Mouse (Mus musculus) MEL-GATA-1-ER (cell line): Measurements from ENCODE around the gene Bnipl.

Source experiments
- DNase-seq: peaks from one replicate; pipeline ENCODE4 v3.0.0-alpha.2; 2012; ENCODE audit warnings: low read depth; ENCODE audit errors: extremely low read depth

Gene Bnipl

DNA sequence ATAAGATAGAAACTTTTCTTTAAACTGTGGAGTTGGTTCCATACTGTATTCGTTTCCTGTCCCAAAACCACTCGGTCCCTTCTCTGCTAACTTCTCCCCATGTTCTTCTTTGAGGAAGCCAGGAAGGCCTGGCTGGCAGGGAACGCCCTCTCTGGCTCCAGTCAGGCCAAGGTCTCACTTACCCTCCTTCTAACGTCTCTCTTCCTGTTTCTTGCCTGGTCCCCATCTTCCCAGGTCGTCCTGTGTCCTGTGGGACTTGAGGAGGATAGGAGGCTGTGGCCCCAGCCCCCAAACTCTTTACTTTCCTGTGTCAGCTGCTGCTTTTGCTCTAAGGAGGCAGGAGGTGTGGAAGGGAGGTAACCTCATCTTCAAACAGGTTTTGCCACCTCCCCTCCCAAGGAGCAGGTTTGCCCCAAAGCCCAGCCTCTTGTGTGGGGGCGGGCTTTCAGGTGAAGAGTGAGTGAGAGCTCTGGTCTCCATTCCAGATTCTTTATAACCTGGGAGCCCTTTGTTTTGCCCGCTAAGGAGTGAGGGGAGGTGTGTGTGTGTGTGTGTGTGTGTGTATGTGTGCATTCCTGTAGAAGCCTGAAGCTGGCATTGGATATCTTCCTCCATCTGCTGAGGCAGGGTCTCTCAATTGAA lies at the start of gene Bnipl:
Bnipl (minus strand) TSS at position 411 of the 642 bp plus-strand sequence.
- no peak for DNase-seq

DNA sequence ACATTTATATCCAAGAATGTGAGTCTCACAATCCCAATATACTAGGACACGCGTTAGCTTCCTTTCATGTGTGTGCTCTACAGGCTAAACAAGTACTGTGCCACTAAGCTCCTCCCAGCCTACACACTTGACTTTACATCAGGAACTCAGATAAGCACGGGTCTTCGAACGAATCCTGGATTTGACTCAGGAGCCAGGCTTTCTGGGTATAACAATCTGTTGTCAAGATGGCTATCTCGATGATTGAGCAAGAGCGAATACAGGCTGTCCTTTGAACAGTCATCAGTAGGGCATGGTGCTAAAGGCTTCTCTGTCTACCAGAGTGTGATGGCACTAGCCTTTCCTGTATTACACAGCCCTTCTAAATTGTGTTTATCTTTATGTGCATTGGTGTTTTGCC lies 47.0 kb upstream of the Bnipl start:
- DNase-seq: no peak

DNA sequence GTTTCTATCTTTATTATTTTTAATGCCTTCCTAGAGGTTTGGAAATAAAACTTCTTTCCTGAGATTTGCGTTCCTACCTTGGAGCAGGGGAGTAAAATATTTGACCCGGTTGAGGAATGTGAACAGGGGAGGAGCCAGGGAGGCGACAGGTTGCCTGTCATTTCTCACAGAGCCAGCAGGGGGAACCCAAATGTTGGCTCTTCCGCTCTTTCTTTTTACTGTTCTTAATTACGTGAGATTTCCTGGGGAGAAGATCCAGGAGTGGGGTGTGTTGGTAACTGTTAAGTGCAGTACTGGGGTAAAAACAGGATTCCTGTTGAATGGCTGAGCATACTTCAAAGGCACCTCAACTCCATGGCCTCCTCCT lies 45.1 kb upstream of the Bnipl start:
- DNase-seq: no peak

DNA sequence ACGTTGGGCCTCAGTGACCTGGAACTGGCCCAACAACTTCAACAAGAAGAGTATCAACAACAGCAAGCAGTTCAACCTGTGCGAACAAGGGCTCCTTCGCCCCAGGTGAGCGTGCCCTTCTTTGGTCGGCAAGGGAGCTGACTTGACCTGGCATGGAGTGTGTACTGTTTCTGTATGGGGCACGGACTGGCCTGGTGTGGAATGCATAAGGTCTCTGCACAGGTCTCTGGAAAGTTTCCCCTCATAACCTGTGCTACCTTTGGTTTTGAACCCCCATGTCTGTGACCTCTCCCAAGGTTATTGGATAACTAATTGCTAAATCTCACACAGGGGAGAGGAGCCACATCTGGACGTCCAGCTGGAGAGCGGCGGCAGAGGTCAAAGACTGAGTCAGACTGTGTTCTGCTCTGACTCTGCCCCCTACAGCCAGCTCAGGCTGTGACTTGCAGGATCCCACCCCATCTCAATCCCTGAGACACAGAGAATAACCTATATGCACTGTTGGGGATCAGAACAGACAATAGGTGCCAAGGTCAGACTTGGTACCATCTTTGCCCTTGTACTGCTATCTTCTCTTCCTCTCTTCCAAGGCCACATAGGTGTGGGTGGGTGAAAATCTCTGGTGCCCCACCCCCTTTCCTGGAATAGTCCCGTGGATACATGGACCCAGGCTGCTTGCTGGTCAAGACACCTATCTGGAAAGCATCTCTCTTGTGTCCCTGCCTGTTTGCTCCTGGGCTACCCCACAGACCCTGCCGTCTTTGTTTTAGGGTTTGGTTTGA lies 44.5 kb upstream of the Bnipl start:
- DNase-seq: no peak

DNA sequence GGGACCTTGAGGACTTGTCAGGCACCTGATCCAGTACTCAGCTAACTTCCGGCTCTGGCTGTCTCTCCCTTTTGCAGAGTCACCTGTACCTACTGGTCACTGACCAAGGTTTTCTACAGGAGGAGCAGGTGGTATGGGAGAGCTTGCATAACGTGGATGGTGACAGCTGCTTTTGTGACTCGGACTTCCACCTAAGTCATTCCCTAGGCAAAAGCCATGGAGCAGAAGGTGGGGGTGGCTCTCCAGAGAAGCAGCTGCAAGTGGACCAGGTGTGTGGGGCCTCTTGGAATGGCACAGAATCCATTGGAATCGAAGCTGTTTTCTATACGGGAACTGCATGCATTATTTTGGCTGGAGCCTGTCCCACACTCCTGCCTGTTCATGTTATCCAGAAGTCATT lies 43.7 kb upstream of the Bnipl start:
- DNase-seq: no peak

DNA sequence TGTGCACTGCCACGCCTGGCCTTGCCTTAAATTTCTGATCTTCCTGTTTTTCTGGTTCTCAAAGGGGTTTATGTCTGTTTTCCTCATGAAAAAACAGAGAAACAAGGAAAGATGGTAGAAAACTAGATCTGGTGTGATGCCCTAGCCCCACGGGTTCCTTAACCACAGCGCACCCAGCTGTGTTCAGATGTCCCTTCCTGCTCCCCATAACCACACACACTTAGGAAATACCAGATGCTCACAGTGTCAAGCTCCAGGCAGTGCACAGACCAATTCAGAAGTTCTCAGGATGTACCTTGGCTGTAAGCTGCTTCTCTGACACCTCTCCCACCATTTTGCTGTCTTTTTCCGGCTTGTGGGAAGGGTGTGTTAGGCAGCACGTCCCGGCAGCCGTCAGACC lies 43.3 kb upstream of the Bnipl start:
- no peak for DNase-seq

DNA sequence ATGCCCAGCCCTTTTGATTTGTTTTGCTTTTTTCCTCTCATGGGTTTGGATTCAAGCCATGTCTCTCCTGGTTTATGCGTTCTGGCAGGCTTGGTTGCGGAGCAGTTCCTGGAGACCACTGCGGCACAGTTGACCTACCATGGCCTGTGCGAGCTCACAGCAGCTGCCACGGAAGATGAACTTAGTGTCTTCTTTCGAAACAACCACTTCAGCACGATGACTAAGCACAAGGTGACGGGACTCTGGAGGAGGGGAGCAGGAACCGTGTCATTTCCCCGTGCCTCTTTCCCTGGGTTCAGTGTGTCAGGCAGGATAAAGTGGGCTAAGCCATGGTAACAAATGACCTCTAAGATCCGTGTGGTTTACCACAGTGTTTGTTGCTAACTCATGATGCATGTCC lies 42.5 kb upstream of the Bnipl start:
- DNase-seq: no peak

DNA sequence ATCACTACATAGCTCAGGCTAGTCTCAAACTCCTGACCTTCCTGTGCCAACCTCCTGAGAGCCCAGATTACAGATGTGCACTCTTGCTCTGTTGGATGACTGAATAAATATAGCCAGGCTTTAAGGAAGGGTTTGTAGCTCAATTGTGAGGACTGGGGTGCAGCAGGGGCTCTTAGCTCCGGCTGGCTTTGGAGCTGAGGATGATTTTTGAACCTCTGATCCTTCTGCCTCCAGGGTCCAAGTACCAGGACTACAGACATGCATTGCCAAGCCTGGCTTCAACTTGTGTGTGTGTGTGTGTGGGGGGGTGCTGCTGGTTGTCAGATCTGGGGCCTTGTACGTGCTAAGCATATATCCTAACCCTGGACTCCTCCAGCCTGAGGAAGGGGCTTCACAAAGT lies 41.9 kb upstream of the Bnipl start:
- DNase-seq: no peak

DNA sequence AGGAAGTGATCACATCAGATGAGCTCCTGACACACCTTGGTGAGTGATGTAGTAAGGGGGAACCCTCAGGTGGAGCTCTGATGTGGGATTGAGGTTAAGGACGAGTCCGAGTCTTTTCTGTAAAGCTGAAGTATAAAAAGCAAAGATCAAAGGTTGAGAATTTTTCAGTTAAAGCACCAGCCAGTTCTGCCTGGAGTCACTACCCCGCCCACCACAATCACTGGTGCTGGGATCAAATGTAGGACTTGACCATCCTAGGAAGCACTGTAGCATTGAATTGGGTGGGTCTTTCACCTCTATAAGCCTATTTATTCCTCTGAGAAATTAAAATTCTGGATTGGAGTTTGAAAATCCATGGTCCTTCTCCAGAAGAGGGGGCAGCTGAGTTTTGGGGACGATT lies 40.0 kb upstream of the Bnipl start:
- no peak for DNase-seq

DNA sequence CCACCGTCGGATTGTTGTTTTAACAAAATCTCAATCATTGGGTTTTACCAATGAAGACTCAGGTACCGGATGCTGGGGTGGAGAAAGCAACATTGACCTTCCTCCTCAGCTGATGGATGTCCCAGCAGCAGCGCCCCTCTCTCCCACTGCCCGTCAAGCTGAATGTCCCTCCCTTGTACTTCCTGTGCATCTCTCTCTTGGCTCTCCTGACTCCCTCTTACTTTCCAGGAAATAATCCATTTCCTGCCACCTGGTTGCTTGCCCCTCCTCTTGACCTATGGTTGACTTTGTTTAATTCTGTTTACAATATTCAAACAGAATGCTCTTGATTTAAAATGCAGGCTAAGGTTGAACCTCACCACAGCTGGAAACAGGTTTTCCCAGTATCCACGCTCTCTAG lies 39.2 kb upstream of the Bnipl start:
- DNase-seq: no peak

DNA sequence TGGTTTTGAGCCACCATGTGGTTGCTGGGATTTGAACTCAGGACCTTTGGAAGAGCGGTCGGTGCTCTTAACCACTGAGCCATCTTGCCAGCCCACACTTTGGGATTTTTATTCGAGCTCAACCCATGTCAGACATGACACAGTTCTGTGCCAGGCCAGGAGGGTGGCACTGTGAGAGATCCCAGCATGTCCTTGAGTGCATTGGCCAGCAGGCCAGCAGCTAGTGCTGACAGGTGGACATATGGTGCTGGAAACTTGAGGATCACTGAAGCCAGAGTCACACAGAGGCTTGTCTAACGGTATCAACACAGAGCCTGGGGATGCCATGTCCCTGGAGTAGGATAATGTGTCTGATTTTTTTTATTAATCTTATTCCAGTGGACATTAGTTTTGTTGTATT lies 38.4 kb upstream of the Bnipl start:
- no peak for DNase-seq

DNA sequence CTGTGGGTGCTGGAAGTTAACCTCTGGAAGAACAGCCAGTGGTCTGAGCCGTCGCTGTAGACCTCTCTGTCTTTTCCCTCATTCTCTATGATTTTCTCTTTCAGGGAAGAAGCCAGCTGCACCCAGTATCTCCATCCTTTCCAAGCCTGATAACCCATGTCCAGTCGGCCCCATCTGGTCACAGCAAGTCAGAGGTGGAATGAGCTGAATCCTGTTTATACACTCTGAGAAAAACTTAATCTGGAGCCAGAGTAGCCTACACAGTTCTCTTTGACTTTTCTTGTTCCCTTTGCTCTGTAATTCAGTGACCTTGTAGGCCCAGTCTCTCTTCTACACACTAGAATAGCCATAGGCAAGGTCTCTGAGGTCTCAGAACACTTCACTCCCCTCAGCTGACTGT lies 36.5 kb upstream of the Bnipl start:
- no peak for DNase-seq

DNA sequence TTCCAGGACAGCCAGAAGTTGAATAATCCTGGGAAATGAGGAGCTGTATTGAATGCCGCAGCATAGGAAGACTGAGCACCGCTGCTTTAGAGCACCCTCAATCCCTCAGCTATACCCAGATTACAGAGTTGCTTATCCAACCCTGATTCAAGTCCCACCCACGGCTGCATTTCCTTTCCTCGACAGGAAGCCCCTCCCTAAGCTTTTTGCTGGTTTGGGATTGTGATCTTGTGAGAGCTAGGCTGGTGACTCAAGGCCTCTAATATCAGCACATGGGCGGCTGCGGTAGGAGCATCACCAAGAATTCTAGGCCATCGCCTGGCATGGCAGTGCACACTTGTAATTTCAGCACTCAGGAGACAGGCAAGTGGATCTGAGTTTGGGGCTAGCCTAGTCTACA lies 35.5 kb upstream of the Bnipl start:
- peak; percentile 93 for DNase-seq

DNA sequence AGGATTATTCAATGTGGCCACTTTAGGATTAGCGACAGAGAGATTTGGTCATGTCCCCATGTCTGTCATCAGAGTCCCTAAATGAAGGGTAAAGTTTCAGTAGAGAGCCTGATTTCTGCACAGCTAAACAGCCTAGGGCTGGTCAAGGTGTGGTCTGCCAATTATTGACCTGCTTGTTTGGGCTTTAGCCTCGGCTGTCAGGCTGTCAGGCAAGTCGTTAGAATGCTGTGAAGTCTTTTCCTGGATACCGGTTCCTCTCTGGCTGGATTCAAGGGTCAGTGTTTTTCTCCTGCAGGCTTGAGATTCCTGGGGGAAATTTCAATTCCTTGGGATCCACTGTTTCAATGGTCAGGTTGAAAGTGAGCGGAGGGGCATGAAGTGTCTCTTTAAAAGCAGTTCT lies 35.0 kb upstream of the Bnipl start:
- DNase-seq: no peak

DNA sequence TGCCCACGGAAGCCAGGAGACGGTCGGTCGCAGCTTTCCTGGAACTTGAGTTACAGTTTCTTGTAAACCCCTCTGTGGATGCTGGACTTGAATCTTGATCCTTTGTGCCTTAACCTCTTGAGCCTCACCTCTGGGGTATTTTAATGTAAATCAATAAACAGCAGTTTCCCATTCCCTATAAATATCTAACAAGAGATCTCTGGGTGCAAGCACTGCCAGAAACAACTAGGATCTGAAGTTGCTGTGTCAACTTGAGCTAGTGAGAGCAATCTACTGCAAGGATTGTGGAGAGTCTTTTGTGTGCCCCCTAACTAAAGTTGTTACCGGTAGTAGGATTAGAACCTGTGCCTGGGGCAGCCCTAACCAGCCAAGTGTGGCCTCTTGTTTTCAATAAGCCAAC lies 34.4 kb upstream of the Bnipl start:
- DNase-seq: no peak

DNA sequence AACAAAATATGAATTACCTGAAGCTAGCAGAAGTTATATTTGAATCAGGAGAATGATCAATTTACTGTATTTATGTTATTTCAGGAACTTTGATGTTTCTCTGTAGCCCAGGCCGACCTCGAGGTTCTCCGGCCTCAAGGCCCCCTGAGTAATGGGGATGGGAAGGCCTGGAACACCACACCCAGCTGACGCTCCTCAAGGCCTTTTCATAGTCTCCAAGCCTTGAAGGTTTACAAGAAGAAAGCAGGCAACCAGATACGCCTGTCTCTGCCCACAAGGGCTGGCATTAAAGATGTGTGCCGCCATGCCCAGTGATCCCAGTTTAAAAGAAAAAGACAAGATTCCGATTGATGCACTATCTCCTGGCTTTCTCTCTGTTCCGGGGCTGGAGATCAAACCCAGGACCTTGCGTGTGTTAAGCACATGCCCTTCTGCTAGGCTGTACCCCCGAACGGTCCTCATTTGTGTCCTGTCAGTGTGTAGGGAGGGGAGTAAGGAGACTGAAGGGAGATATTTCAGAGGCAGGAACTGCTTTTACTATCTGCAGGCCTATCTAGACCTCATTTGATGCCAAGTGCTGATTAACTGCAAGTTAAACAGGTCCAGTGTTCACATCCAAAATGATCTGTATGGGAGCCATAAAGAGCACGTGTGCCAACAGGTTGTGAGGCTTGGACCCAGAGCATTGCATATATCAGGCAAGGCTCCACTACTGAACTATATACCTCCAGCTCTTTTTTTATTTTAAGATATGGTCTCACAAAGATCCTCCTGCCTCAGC lies 33.7 kb upstream of the Bnipl start:
- no peak for DNase-seq

DNA sequence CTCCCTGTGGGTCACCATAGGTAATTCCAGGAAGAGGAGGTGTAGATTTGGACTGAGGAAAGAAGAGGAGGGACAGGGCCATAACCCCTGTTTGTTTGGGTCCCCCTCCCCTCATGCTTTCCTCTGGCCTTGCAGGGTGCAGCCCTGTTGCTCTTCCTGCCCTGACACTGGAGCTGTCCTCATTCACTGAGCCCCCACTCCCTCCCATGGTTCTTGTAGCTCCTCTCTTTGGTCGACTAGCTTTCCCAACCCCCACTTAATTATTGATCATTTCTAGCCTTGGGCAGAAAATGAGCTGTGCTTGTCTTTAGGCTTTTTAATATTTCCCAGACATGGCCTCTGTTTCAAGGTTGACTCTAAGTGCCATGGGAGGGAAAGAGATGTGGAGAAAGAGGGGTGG lies 33.1 kb upstream of the Bnipl start:
- DNase-seq: no peak

DNA sequence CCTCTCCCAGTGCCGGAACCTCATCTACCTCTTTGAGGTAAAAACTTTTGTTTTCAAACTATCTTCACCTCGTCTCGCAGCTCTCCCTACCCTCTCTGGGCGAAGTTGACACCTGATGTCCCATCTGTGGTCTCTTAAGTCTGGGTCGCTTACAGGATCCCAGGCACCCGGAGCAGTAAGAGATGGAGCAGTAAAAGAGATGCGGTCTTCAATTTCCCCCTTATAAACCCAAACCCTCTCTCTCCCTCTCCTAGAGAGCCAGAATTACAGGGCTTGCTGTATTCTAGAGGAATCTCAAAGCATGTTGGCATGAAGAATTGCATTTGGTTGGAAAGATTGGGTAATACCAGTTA lies 32.6 kb upstream of the Bnipl start:
- DNase-seq: peak; percentile 57

DNA sequence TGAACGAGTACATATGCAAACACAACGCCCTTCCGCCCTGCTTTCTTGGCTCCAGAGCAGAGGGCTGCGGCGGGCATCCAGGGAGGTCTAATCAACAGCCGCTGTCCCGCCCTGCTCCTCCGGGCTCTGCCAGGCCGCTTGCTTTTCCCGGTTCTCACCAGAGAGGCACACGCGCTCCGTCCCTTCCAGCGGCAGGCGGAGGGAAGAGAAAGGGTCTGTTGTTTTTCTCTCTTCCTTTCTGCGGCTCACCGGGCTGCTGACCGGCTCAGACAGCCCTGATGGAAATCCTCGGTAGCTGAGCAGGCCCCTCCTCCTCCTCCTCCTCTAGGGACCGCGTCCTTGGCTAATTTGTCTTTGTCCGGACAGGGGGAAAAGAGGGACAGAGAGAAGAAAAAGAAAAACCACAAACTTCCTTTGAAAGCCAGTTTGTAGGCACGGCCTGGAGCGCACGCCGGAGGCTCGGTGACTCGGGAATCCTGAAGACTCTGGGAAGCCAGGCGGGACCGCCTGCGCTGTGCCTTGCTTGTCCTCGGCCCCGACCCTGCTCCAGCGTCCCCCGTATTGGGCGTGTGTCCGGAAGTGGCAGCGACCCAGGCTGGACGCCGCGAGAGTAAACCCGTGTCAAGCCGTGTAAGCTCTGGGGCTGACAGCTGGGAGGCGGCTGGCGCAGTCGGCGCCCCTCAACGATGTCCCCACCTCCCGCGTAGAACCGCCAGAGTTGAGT lies 32.0 kb upstream of the Bnipl start:
- DNase-seq: peak; percentile 73

DNA sequence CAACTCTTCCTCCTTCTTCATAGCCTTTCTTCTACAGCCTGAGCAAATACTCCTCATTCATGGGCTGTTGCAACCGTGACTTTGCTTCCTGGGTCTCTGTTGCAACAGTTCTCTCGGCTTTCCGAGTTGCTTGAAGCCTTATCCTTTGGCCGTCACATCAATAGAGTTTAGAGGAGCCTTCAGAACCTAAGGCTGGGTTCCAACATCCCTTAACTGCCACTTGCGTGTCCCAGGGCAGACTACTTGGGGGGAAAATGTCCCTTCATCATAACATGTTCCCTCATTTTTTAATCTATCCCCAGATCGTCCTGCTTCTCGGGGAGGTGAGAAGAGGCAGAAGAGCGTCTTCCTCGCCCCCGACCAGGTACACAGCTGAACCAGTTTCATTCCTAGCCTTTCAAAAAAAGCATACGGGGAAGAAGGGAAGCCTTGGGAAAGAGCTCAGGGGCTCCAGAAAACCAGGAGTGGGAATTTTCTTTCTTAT lies 31.4 kb upstream of the Bnipl start:
- DNase-seq: peak; percentile 75

DNA sequence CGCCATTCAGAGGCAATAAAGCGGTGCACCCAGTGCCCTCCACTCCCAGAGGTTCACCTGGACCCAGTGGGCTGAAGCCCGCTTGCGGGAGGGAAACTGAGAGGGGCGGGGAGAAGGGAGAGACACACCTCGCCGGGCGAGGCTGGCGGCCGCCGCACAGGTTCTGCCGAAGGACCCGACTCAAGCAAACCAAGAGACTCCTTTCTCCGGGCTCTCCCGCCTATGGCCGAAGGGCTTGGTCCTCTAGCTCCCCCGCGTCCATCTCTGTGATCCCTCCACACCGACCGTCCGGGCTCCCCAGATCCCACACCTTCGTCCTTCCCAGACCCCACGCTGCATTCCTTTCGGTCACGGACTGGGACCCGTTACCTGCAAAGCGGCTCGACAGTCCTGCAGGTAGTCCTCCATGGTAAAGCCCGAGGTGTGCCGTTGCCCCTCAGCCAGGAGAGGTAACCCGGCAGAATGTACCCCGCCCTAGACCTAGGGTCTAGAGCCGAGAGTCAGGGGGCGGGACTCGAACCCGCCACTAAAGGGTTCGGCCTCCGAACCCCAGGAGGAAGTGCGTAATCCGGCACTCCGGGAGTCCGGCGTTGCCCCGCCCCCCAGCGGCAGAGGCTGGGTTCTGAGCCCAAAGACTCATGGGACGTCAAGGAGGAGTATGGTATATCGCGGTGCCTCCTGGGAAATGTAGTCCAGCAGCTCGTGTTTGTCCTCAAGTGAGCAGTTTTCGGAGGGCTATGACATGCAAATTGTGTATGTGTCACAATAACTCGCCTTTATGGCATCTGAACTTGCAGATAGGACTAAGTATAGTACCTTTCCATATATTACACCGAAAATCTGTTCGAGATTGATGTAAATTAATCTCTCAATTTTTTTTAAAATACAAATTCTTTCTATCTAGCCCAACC lies 30.5 kb upstream of the Bnipl start, which contains the start of the genes Mindy1 and Prune1:
Mindy1 (plus strand) TSS at position 130 of the 911 bp plus-strand sequence.
Prune1 (minus strand) TSS at position 861 of the 911 bp plus-strand sequence.
- DNase-seq: peak; percentile 100
